Mouse (Mus musculus): ENCODE data around the gene Gm4744. TPM values are rescaled to one million over a fixed set of nuclear protein-coding genes. Genes with fewer than 3 reads are reported as not detected.
"Not testable (repeated sequence)": the region's sequence is repeated elsewhere in the genome, so short reads cannot be mapped to it uniquely, and the experiment has no call there.

Gene Gm4744
- not detected in 2 replicates for polyA plus RNA-seq (2014; fragmentation: Nextera tagmentation; extraction: Ambion mirVana)

DNA sequence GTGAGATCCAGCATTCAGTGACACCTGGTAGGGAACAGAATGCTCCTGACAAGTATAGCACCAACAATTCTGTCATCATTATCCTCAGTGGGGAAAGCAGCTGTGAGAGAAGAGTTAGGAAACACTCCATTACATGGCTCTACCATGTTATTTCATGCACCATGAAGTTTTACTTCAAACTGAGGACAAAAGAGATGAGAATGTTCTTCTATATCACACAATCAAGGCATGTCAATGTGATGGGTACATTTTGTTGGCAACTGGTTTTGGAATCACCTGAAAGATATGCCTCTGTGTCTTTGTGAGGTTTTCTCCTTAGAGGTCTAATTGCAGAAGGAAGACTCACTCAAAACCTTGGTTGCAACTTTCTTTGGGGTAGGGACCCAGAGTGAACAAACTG is at the start of gene Gm4744:
TSS of gene Gm4744 (minus strand) at position 101 of the 400 bp plus-strand sequence.
- ATAC-seq (replicated peaks; ENCODE audit: low FRiP score) (no peak), DNase-seq (ENCODE audit: low spot score) (no peak)
- no peaks in the 10 kb centered on the region for H3K9me3 ChIP-seq (ENCODE audit: control insufficient read depth, low read length)
- H3K36me3 ChIP-seq (ENCODE audit: control insufficient read depth, insufficient read depth, low read length): no peaks in the 10 kb centered on the region
- no peak within 1 kb of the TSS for H3K4me2 ChIP-seq
- H3K4me1 ChIP-seq (replicated peaks; ENCODE audit: control insufficient read depth, insufficient read depth, low read length): no peaks in the 10 kb centered on the region
- H3K4me3 ChIP-seq (ENCODE audit: low read depth, low read length): no peak within 1 kb of the TSS
- H3K27ac ChIP-seq (ENCODE audit: low read depth, low read length): no peak within 1 kb of the TSS
- no peak within 1 kb of the TSS for H3K9ac ChIP-seq (ENCODE audit: low read depth, low read length)
- no peaks in the 10 kb centered on the region for H3K27me3 ChIP-seq (replicated peaks; ENCODE audit: control insufficient read depth, insufficient read depth, low read length)

DNA sequence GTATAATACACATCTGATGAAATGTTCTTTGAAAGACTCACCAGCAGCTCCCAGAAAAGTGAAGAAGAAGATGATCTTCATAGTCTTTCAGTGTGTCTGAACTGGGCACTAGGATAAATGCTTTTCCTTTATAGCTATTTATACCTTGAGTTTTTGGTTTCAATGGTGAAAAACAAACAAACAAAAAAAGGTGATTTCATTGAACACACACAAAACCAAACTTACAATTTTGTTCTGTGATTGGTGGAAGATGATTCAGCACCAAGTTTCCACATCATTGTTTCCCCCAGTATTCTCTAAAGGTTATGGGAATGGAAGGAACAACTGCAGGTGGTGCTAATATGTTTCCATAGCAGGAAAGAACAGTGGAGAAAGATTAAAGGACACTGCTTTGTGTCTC is 47.7 kb upstream of the Gm4744 start, which contains the start of gene Gm2663:
TSS of gene Gm2663 (minus strand) at position 101 of the 400 bp plus-strand sequence.
- H3K27ac ChIP-seq (ENCODE audit: low read depth, low read length); H3K27me3 ChIP-seq (replicated peaks; ENCODE audit: control insufficient read depth, insufficient read depth, low read length); H3K9ac ChIP-seq (ENCODE audit: low read depth, low read length); ATAC-seq (replicated peaks; ENCODE audit: low FRiP score); H3K36me3 ChIP-seq (ENCODE audit: control insufficient read depth, insufficient read depth, low read length); DNase-seq (ENCODE audit: low spot score); H3K4me3 ChIP-seq (ENCODE audit: low read depth, low read length); H3K4me1 ChIP-seq (replicated peaks; ENCODE audit: control insufficient read depth, insufficient read depth, low read length); H3K4me2 ChIP-seq; H3K9me3 ChIP-seq (ENCODE audit: control insufficient read depth, low read length): not testable (repeated sequence)

DNA sequence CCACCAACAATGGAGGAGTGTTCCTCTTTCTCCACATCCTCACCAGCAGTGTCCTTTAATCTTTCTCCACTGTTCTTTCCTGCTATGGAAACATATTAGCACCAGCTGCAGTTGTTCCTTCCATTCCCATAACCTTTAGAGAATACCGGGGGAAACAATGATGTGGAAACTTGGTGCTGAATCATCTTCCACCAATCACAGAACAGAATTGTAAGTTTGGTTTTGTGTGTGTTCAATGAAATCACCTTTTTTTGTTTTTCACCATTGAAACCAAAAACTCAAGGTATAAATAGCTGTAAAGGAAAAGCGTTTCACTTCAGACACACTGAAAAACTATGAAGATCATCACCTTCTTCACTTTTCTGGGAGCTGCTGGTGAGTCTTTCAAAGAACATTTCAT is 12.8 kb upstream of the Gm4744 start, which contains the start of gene 1810009J06Rik:
TSS of gene 1810009J06Rik (plus strand) at position 301 of the 400 bp plus-strand sequence.
- WGBS: 89% methylated on average over 2 of the region's 2 CpGs
- H3K27me3 ChIP-seq (replicated peaks; ENCODE audit: control insufficient read depth, insufficient read depth, low read length): not testable (repeated sequence)

DNA sequence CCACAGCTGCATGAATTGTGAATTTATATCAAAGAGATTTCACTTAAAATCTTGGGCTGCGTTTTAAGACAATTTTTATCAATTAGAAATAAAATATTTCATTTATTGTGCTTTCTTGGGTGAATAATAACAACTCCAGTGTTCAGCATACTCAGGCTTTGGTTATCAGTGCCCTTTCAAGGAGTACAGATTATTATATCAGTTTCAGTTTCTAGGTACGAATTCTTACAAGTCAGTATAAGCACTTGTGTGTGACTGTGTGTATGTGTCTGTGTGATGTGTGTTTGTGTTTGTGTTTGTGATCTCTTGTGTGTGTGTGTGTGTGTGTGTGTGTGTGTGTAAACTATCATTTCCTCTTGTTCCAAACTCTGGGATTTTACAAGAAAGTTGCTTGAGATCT is 2.0 kb upstream of the Gm4744 start:
- Histone ChIP-seq H3K9me3 (ENCODE audit: control insufficient read depth, low read length) (no peaks in the 10 kb centered on the region), H3K9ac (ENCODE audit: low read depth, low read length) (no peak overlapping the region), H3K36me3 (ENCODE audit: control insufficient read depth, insufficient read depth, low read length) (no peaks in the 10 kb centered on the region), H3K4me3 (ENCODE audit: low read depth, low read length) (no peak overlapping the region), H3K4me1 (replicated peaks; ENCODE audit: control insufficient read depth, insufficient read depth, low read length) (no peaks in the 10 kb centered on the region), H3K27ac (ENCODE audit: low read depth, low read length) (no peak overlapping the region), H3K27me3 (replicated peaks; ENCODE audit: control insufficient read depth, insufficient read depth, low read length) (no peaks in the 10 kb centered on the region), H3K4me2 (no peak overlapping the region)
- WGBS: 58% methylated on average over 2 of the region's 2 CpGs
- DNase-seq (ENCODE audit: low spot score): no peak
- no peak for ATAC-seq (replicated peaks; ENCODE audit: low FRiP score)

More for the DNA sequence above, 12.8 kb upstream of the Gm4744 start, which contains the start of gene 1810009J06Rik:
- H3K4me2 ChIP-seq; DNase-seq (ENCODE audit: low spot score); H3K4me1 ChIP-seq (replicated peaks; ENCODE audit: control insufficient read depth, insufficient read depth, low read length); H3K9me3 ChIP-seq (ENCODE audit: control insufficient read depth, low read length); ATAC-seq (replicated peaks; ENCODE audit: low FRiP score); H3K4me3 ChIP-seq (ENCODE audit: low read depth, low read length); H3K9ac ChIP-seq (ENCODE audit: low read depth, low read length); H3K27ac ChIP-seq (ENCODE audit: low read depth, low read length); H3K36me3 ChIP-seq (ENCODE audit: control insufficient read depth, insufficient read depth, low read length): not testable (repeated sequence)

DNA sequence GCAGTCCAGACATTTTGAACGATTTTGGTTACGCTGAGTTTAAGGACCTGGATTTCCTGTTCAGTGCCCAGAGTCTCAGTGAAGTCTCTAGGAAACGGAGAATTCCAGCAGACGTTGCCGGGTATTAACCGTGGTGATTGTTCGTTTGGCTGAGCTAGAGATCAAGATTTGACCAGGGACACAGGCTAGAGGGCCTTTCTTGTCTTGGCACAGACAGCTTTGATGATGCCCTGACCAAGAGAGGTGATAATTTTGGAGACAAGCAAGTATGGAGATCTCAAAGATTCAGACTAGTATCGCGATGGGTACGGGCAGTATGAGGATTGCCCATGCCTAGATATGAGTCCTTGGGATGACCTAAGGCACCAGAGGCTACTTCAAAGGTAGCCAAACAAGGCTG is 11.2 kb downstream of the Gm4744 start, which contains the start of gene 1700074P13Rik:
TSS of gene 1700074P13Rik (minus strand) at position 101 of the 400 bp plus-strand sequence.
- Histone ChIP-seq H3K4me1 (replicated peaks; ENCODE audit: control insufficient read depth, insufficient read depth, low read length) (no peaks in the 10 kb centered on the region), H3K9me3 (ENCODE audit: control insufficient read depth, low read length) (no peaks in the 10 kb centered on the region), H3K27me3 (replicated peaks; ENCODE audit: control insufficient read depth, insufficient read depth, low read length) (no peaks in the 10 kb centered on the region), H3K4me3 (ENCODE audit: low read depth, low read length) (no peak within 1 kb of the TSS), H3K9ac (ENCODE audit: low read depth, low read length) (no peak within 1 kb of the TSS), H3K36me3 (ENCODE audit: control insufficient read depth, insufficient read depth, low read length) (no peaks in the 10 kb centered on the region), H3K4me2 (no peak within 1 kb of the TSS), H3K27ac (ENCODE audit: low read depth, low read length) (no peak within 1 kb of the TSS)
- WGBS: 89% methylated on average over 10 of the region's 10 CpGs
- DNase-seq (ENCODE audit: low spot score): no peak
- no peak for ATAC-seq (replicated peaks; ENCODE audit: low FRiP score)

DNA sequence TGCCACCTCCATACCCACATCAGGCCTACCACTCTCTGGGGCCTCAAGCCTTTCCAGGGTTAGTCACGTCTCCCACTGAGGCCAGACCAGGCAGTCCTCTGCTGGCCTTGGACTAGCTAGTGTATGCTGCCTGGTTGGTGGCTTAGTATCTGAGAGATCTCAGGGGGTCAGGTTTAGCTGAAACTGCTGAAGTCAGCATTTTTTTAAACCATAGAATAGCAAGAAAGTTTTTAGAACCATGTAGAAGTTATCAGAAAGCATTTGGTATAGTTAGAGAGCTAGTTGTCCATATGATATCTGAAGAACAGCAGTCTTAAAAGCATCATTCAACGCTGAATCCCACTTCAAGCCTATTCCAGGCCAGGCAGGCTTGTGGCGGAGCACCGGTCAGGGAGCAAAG is 31.7 kb downstream of the Gm4744 start:
- no peak overlapping the region for H3K4me2 ChIP-seq
- H3K9ac ChIP-seq (ENCODE audit: low read depth, low read length): no peak overlapping the region
- no peak overlapping the region for H3K4me3 ChIP-seq (ENCODE audit: low read depth, low read length)
- no peaks in the 10 kb centered on the region for H3K27me3 ChIP-seq (replicated peaks; ENCODE audit: control insufficient read depth, insufficient read depth, low read length)
- H3K9me3 ChIP-seq (ENCODE audit: control insufficient read depth, low read length): no peaks in the 10 kb centered on the region
- DNase-seq (ENCODE audit: low spot score) (no peak), ATAC-seq (replicated peaks; ENCODE audit: low FRiP score) (no peak)
- no peak overlapping the region for H3K27ac ChIP-seq (ENCODE audit: low read depth, low read length)
- H3K36me3 ChIP-seq (ENCODE audit: control insufficient read depth, insufficient read depth, low read length): no peaks in the 10 kb centered on the region
- no peaks in the 10 kb centered on the region for H3K4me1 ChIP-seq (replicated peaks; ENCODE audit: control insufficient read depth, insufficient read depth, low read length)
- WGBS: 82% methylated on average over 4 of the region's 4 CpGs

DNA sequence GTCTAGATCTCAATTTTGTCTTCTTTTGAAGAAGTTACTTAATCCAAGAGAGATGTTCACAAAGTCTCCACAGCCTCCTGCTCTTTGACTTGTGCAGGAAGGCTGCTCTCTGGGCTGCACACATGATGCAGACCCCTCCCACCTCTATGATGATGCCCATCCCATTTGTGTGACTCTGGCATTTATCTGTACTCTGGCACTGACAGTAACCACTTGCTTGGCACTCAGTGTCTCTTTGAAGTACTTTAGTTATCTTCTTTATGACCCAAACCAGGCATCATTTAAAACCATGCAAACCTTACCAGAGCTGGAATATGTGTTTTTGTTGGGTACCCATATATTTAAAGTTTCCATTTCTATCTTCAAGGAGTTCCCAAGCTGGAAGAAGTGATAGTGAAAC is 51.4 kb downstream of the Gm4744 start, which contains the start of gene Prss58:
TSS of gene Prss58 (minus strand) at position 101 of the 400 bp plus-strand sequence.
- Histone ChIP-seq H3K27ac (ENCODE audit: low read depth, low read length) (no peak within 1 kb of the TSS), H3K27me3 (replicated peaks; ENCODE audit: control insufficient read depth, insufficient read depth, low read length) (no peaks in the 10 kb centered on the region), H3K4me1 (replicated peaks; ENCODE audit: control insufficient read depth, insufficient read depth, low read length) (no peaks in the 10 kb centered on the region), H3K9ac (ENCODE audit: low read depth, low read length) (no peak within 1 kb of the TSS), H3K9me3 (ENCODE audit: control insufficient read depth, low read length) (no peaks in the 10 kb centered on the region), H3K36me3 (ENCODE audit: control insufficient read depth, insufficient read depth, low read length) (no peaks in the 10 kb centered on the region), H3K4me2 (no peak within 1 kb of the TSS), H3K4me3 (ENCODE audit: low read depth, low read length) (no peak within 1 kb of the TSS)
- ATAC-seq (replicated peaks; ENCODE audit: low FRiP score): no peak
- no peak for DNase-seq (ENCODE audit: low spot score)

Other genes with a start within 250 kb of the Gm4744 start
- not detected in 2 replicates for gene Moxd2, start 64.4 kb downstream of the Gm4744 start, polyA plus RNA-seq (2014; fragmentation: Nextera tagmentation; extraction: Ambion mirVana)
- not detected in 2 replicates for gene Prss58, start 51.5 kb downstream of the Gm4744 start, polyA plus RNA-seq (2014; fragmentation: Nextera tagmentation; extraction: Ambion mirVana)
- gene 1700074P13Rik, start 11.3 kb downstream of the Gm4744 start, polyA plus RNA-seq (2014; fragmentation: Nextera tagmentation; extraction: Ambion mirVana): not detected in 2 replicates
- gene 1810009J06Rik, start 12.9 kb upstream of the Gm4744 start, polyA plus RNA-seq (2014; fragmentation: Nextera tagmentation; extraction: Ambion mirVana): not detected in 2 replicates
- gene Gm2663, start 47.6 kb upstream of the Gm4744 start, polyA plus RNA-seq (2014; fragmentation: Nextera tagmentation; extraction: Ambion mirVana): not detected in 2 replicates
- not detected in 2 replicates for gene 2210010C04Rik, start 83.6 kb upstream of the Gm4744 start, polyA plus RNA-seq (2014; fragmentation: Nextera tagmentation; extraction: Ambion mirVana)